Mouse (Mus musculus) cerebellum, postnatal 14 days (tissue): ENCODE measurements around the gene Dcun1d4.

Experiments
- DNase-seq, 2 experiments: peaks; one replicate each; pipeline ENCODE4 v3.0.0; 2021; ENCODE audit warnings: mixed read lengths in 2 of 2

Gene Dcun1d4

GRCm38 (mm10) chr5:73500867-73501440, 20.2 kb downstream of the Dcun1d4 start:
- peak in 1 of 2 experiments; percentile 29 for DNase-seq

GRCm38 (mm10) chr5:73502422-73502821, 21.6 kb downstream of the Dcun1d4 start:
- no peak for DNase-seq

DNA sequence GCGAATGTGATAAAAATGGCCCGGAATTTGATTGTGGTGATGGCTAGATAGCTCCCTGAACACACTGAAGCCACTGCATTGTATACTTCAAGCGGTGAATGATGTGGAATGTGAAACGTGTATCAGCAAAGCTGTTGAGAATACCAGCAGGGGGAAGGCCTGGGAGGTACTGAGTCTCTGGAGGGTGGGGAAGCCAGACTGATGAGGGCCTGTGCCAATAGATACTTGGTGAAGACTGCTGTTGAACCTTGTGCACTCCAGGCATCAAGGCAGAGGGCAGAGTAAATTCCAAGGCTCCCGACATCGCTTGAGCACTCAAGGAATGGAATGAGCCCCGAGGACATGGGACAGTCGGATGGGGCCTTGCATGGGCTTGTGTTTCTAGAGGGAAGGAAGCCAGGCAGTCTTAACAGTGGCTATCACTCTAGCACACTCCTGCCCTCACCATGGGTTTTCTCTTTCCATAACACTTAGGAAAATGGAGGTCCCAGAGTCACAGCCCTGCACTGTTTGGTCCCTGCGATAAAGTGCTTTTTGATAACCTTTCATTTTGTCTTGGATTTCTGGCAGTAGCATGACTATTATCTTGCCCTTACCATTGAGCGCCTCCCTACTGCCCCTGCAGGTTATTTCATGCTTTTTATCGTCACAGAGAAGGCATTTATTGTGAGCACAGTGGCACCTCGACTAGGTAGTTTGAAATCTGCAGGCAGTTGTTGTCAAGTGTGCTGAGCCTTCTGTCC, 22.4 kb downstream of the Dcun1d4 start:
- no peak for DNase-seq

GRCm38 (mm10) chr5:73511074-73511473, 30.3 kb downstream of the Dcun1d4 start:
- no peak for DNase-seq

DNA sequence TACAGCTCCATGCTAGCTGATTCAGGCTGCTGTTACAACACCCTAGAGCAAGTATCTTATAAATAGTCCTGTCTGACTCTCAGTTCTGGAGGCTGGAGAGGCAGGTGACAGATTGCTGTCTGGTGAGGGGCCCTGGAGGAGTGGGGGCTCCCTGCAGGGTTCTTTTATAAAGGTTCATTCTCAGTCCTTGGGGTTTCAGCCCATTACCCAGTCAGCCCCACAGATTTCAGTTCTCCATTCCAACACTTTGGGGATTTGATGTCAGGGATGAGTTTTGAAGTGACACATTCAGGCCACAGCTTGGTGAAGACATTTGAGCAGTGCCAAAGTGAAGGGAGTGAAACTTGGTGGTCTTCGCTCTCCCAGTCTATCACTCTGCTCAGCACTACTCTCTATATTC, 31.4 kb downstream of the Dcun1d4 start:
- DNase-seq, result no peak

- peak in 1 of 2 experiments; percentile 14 for DNase-seq
These were observed 31.9 kb downstream of the Dcun1d4 start for GRCm38 (mm10) chr5:73512661-73513060.

GRCm38 (mm10) chr5:73514202-73514601, 33.4 kb downstream of the Dcun1d4 start:
- DNase-seq, result no peak

GRCm38 (mm10) chr5:73517299-73517698, 36.5 kb downstream of the Dcun1d4 start:
- no peak for DNase-seq

DNA sequence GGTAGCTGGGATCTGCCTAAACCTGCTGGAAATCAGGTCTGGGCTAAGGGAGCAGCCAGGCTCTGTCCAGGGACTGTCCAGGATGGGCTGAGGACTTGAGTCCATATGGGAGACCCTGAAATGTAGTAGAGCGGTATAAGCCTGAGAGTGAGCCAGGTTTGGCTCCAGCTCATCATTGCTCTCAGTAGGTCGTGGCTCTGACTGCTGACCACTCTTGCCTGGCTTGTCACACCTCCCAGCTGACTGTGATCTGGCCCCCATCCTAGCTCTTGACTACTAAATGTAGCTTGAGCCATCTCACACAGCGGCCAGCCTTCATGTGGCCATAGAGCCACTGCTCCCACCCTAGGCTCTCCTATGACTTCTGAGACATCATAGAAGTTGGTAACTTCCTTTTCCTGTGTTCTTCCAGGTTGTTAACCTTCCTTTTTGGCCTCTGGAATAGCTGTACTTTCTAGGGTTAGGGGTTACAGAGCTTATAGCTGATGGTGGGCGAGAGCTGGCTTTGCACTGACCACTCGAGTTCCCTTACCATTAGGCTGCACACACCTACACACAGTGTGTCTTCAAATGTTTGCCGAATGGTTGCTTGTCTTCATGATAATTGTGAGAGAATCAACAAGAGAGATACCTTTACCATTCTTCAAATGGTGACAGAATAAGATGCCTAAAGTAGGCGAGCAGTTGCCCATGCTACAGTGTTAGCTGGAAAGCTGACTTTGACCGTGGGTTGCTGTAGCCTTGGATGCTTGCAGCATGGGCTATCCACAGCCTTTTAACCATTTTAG, 37.8 kb downstream of the Dcun1d4 start:
- peak in 1 of 2 experiments; percentile 33 for DNase-seq

DNA sequence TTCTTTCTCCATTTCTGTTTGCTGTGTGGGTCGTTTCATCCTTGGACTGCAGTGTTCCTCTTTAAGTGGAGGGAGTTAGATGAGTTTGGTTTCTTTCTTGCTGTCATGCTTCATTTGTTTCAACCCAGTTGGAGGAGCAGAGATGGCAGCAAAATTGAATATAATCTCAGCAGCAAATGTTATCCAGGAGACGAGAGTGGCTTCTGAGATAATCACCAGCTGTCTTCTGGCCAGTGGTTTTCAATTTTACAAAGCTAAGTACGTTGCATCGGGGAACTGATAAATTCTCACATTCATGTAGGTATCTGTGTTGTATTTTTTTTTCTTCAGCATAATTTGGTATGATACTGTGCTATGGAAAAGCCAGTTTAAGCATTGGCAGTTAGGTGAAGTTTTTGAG, 40.0 kb downstream of the Dcun1d4 start:
- DNase-seq, result no peak

GRCm38 (mm10) chr5:73523227-73523626, 42.4 kb downstream of the Dcun1d4 start:
- DNase-seq, result no peak

GRCm38 (mm10) chr5:73524300-73525000, 43.6 kb downstream of the Dcun1d4 start:
- DNase-seq, result no peak

DNA sequence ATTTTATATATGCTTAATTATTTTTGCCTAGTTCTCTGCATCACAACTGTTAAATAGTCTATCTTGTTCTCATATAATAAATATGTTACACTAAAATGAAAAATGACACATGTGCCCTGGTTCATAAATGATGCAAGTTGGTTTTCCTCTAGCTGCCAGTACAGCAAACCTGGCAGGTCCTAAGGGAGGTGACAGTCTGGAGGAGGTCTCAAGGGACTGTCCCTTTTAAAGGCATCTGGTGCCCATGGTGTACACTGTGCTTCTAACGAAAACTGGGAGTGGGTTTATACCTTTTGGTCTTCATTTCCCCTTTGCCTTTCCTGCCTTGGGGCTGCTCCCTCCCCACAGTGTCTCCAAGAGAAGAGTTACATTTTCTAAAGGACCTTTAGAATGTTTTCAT, 51.4 kb downstream of the Dcun1d4 start:
- no peak for DNase-seq

- no peak for DNase-seq
These were observed 52.1 kb downstream of the Dcun1d4 start for GRCm38 (mm10) chr5:73532879-73533278.

DNA sequence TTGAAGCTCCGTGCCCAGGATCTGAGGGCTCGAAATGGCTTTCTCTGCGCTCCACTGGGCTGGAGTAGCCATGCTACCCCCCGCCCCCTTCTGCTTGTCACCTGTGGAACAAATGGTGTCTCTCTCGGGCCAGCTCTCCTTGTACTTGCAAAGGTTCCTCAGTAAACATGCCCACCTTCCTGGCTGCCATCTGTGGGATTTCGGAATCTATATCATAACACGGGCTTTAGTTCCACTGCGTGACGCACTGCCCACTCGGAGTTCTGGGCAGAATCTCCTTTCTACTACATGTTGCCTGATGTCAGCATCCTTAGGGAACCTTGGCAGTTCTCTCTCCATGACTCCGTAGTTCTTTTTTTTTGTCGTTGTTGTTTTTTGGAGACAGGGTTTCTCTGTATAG, 56.9 kb downstream of the Dcun1d4 start:
- DNase-seq, result no peak

DNA sequence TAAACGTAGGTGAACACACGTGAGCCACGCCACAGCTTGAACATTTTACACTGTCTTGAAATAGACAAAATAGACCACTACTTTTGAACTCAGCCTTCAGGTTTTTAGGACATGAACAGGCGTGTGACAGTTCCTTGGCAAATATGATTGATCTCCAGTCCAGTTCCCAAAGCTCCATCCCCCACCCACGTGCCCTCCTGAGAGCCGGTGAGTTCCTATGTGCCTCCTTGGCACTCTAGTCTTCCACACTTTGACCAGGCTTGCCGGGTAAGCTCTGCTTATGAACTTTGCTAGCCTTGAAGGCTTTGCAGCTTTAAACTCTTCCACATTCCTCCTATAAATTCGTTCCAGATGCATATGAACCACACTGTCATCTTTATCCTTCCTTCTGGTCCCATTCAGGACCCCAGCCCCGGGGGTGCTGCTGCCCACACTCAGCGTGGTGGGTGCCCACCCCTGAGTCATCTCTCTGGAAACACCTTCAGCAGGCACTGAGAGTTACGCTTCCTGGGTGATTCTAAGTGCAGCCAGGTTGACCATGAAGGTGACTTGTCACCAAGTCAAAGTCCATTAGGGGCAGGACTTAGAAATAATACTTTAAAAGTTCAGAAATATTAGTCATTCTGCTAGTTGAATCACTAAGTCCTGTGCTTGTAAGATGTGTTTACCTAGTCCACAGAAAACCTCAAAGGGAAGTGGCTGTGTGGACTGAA, 57.9 kb downstream of the Dcun1d4 start:
- DNase-seq, result no peak

- peak; percentile 72 to 76 for DNase-seq
These were observed 59.2 kb downstream of the Dcun1d4 start for GRCm38 (mm10) chr5:73539848-73540510.

GRCm38 (mm10) chr5:73540511-73540871, 59.7 kb downstream of the Dcun1d4 start:
- no peak for DNase-seq

- DNase-seq, result no peak
These were observed 63.4 kb downstream of the Dcun1d4 start for GRCm38 (mm10) chr5:73544111-73544753.

- no peak for DNase-seq
These were observed 64.8 kb downstream of the Dcun1d4 start for GRCm38 (mm10) chr5:73545641-73546040.

- no peak for DNase-seq
These were observed 66.5 kb downstream of the Dcun1d4 start for GRCm38 (mm10) chr5:73547252-73547651.
